Mouse (Mus musculus): ENCODE data around the gene Fam122b. TPM values are rescaled to one million over a fixed set of nuclear protein-coding genes. Genes with fewer than 3 reads are reported as not detected.

Fam122b gene
- polyA plus RNA-seq, 1 experiment: 2.9 TPM

- Histone ChIP-seq H3K27me3 (ENCODE audit: control insufficient read depth, insufficient read depth, low read length) (no peaks in the 10 kb centered on the region), H3K4me3 (ENCODE audit: control insufficient read depth, low read depth, low read length) (no peak overlapping the region), H3K4me1 (ENCODE audit: control insufficient read depth, insufficient read depth, low read length) (no peaks in the 10 kb centered on the region), H3K27ac (ENCODE audit: control insufficient read depth, insufficient read depth, low read depth, low read length) (no peak overlapping the region), H3K36me3 (ENCODE audit: control insufficient read depth, insufficient read depth, low read length) (no peaks in the 10 kb centered on the region)
- no peak for TF ChIP-seq POLR2A (IDR thresholded peaks at IDR 0.05; ENCODE audit: control insufficient read depth, low read depth, low read length)
- TF ChIP-seq CTCF (IDR thresholded peaks at IDR 0.05; ENCODE audit: control insufficient read depth, insufficient read depth, insufficient replicate concordance, low read depth, low read length): no peak
Measured at GRCm38 (mm10) chrX:53214557-53215229, 54.9 kb downstream of the Fam122b start.

GRCm38 (mm10) chrX:53213838-53214237, 55.8 kb downstream of the Fam122b start:
- H3K4me1 ChIP-seq (ENCODE audit: control insufficient read depth, insufficient read depth, low read length): no peaks in the 10 kb centered on the region
- TF ChIP-seq CTCF (IDR thresholded peaks at IDR 0.05; ENCODE audit: control insufficient read depth, insufficient read depth, insufficient replicate concordance, low read depth, low read length) (no peak), POLR2A (IDR thresholded peaks at IDR 0.05; ENCODE audit: control insufficient read depth, low read depth, low read length) (no peak)
- no peak overlapping the region for H3K4me3 ChIP-seq (ENCODE audit: control insufficient read depth, low read depth, low read length)
- no peaks in the 10 kb centered on the region for H3K27me3 ChIP-seq (ENCODE audit: control insufficient read depth, insufficient read depth, low read length)
- no peaks in the 10 kb centered on the region for H3K36me3 ChIP-seq (ENCODE audit: control insufficient read depth, insufficient read depth, low read length)
- H3K27ac ChIP-seq (ENCODE audit: control insufficient read depth, insufficient read depth, low read depth, low read length): no peak overlapping the region

GRCm38 (mm10) chrX:53212485-53212884, 57.1 kb downstream of the Fam122b start:
- H3K4me1 ChIP-seq (ENCODE audit: control insufficient read depth, insufficient read depth, low read length): no peaks in the 10 kb centered on the region
- H3K27ac ChIP-seq (ENCODE audit: control insufficient read depth, insufficient read depth, low read depth, low read length): no peak overlapping the region
- TF ChIP-seq CTCF (IDR thresholded peaks at IDR 0.05; ENCODE audit: control insufficient read depth, insufficient read depth, insufficient replicate concordance, low read depth, low read length): no peak
- TF ChIP-seq POLR2A (IDR thresholded peaks at IDR 0.05; ENCODE audit: control insufficient read depth, low read depth, low read length): no peak

GRCm38 (mm10) chrX:53211756-53212483, 57.7 kb downstream of the Fam122b start:
- H3K27me3 ChIP-seq (ENCODE audit: control insufficient read depth, insufficient read depth, low read length): no peaks in the 10 kb centered on the region
- H3K4me1 ChIP-seq (ENCODE audit: control insufficient read depth, insufficient read depth, low read length): no peaks in the 10 kb centered on the region
- no peaks in the 10 kb centered on the region for H3K36me3 ChIP-seq (ENCODE audit: control insufficient read depth, insufficient read depth, low read length)
- H3K27ac ChIP-seq (ENCODE audit: control insufficient read depth, insufficient read depth, low read depth, low read length): peak overlapping the region; percentile 29; the same call in 1 of the 2 replicates
- no peak overlapping the region for H3K4me3 ChIP-seq (ENCODE audit: control insufficient read depth, low read depth, low read length)
- TF ChIP-seq CTCF (IDR thresholded peaks at IDR 0.05; ENCODE audit: control insufficient read depth, insufficient read depth, insufficient replicate concordance, low read depth, low read length) (no peak), POLR2A (IDR thresholded peaks at IDR 0.05; ENCODE audit: control insufficient read depth, low read depth, low read length) (no peak)

More at GRCm38 (mm10) chrX:53212485-53212884, 57.1 kb downstream of the Fam122b start:
- Histone ChIP-seq H3K36me3 (ENCODE audit: control insufficient read depth, insufficient read depth, low read length) (no peaks in the 10 kb centered on the region), H3K4me3 (ENCODE audit: control insufficient read depth, low read depth, low read length) (no peak overlapping the region), H3K27me3 (ENCODE audit: control insufficient read depth, insufficient read depth, low read length) (no peaks in the 10 kb centered on the region)

- TF ChIP-seq POLR2A (IDR thresholded peaks at IDR 0.05; ENCODE audit: control insufficient read depth, low read depth, low read length): no peak
- TF ChIP-seq CTCF (IDR thresholded peaks at IDR 0.05; ENCODE audit: control insufficient read depth, insufficient read depth, insufficient replicate concordance, low read depth, low read length): no peak
- Histone ChIP-seq H3K36me3 (ENCODE audit: control insufficient read depth, insufficient read depth, low read length) (no peaks in the 10 kb centered on the region), H3K27me3 (ENCODE audit: control insufficient read depth, insufficient read depth, low read length) (no peaks in the 10 kb centered on the region), H3K27ac (ENCODE audit: control insufficient read depth, insufficient read depth, low read depth, low read length) (no peak overlapping the region), H3K4me3 (ENCODE audit: control insufficient read depth, low read depth, low read length) (no peak overlapping the region), H3K4me1 (ENCODE audit: control insufficient read depth, insufficient read depth, low read length) (no peaks in the 10 kb centered on the region)
Measured at GRCm38 (mm10) chrX:53209431-53209830, 60.2 kb downstream of the Fam122b start.

GRCm38 (mm10) chrX:53204690-53205311, 64.8 kb downstream of the Fam122b start:
- Histone ChIP-seq H3K27ac (ENCODE audit: control insufficient read depth, insufficient read depth, low read depth, low read length) (no peak overlapping the region), H3K4me3 (ENCODE audit: control insufficient read depth, low read depth, low read length) (no peak overlapping the region), H3K36me3 (ENCODE audit: control insufficient read depth, insufficient read depth, low read length) (no peaks in the 10 kb centered on the region), H3K4me1 (ENCODE audit: control insufficient read depth, insufficient read depth, low read length) (no peaks in the 10 kb centered on the region), H3K27me3 (ENCODE audit: control insufficient read depth, insufficient read depth, low read length) (no peaks in the 10 kb centered on the region)
- TF ChIP-seq CTCF (IDR thresholded peaks at IDR 0.05; ENCODE audit: control insufficient read depth, insufficient read depth, insufficient replicate concordance, low read depth, low read length) (no peak), POLR2A (IDR thresholded peaks at IDR 0.05; ENCODE audit: control insufficient read depth, low read depth, low read length) (no peak)

- Histone ChIP-seq H3K27ac (ENCODE audit: control insufficient read depth, insufficient read depth, low read depth, low read length) (no peak overlapping the region), H3K4me1 (ENCODE audit: control insufficient read depth, insufficient read depth, low read length) (no peaks in the 10 kb centered on the region), H3K27me3 (ENCODE audit: control insufficient read depth, insufficient read depth, low read length) (no peaks in the 10 kb centered on the region), H3K4me3 (ENCODE audit: control insufficient read depth, low read depth, low read length) (no peak overlapping the region), H3K36me3 (ENCODE audit: control insufficient read depth, insufficient read depth, low read length) (no peaks in the 10 kb centered on the region)
- TF ChIP-seq POLR2A (IDR thresholded peaks at IDR 0.05; ENCODE audit: control insufficient read depth, low read depth, low read length) (no peak), CTCF (IDR thresholded peaks at IDR 0.05; ENCODE audit: control insufficient read depth, insufficient read depth, insufficient replicate concordance, low read depth, low read length) (no peak)
Measured at GRCm38 (mm10) chrX:53201616-53202015, 68.0 kb downstream of the Fam122b start.
